Mouse (Mus musculus) brain, embryonic 14.5 days (tissue): ENCODE measurements around the gene 2010111I01Rik.

ENCODE experiments used
- CTCF ChIP-seq: fragments of 200-500 bp; IDR thresholded peaks from 2 replicates; pipeline ENCODE4 v1.5.1; 2012; ENCODE audit warnings: inconsistent platforms, mild to moderate bottlenecking, moderate library complexity, borderline replicate concordance; ENCODE audit not compliant: insufficient read depth, insufficient read length; ENCODE audit errors: extremely low read depth
- POLR2A ChIP-seq: fragments of 200-500 bp; IDR thresholded peaks from 2 replicates; pipeline ENCODE4 v1.6.1; 2012; ENCODE audit warnings: mild to moderate bottlenecking, inconsistent platforms, borderline replicate concordance; ENCODE audit not compliant: poor library complexity, insufficient read depth, insufficient read length, severe bottlenecking; ENCODE audit errors: extremely low read depth

GRCm38 (mm10) chr13:63199588-63199987 lies 234.9 kb downstream of the 2010111I01Rik start:
- TF ChIP-seq CTCF, result no peak
- TF ChIP-seq POLR2A, result no peak
